Mouse (Mus musculus) forebrain, embryonic 15.5 days (tissue): Measurements from ENCODE around the gene Ints12. TPM values are rescaled to one million over a fixed set of nuclear protein-coding genes. Genes with fewer than 3 reads are reported as not detected.

Source experiments
- ATAC-seq: fragments of 200-750 bp; cut with Nextera tagmentation; replicated peaks from 2 replicates; pipeline ENCODE4 v1.8.0; 2017; ENCODE audit warnings: mild to moderate bottlenecking, moderate TSS enrichment, moderate library complexity
- H3K27ac ChIP-seq: fragments of 300-500 bp; sonication (generic); replicated peaks from 2 replicates; pipeline ENCODE4 v1.5.1; 2015; ENCODE audit warnings: mild to moderate bottlenecking, inconsistent platforms
- H3K27me3 ChIP-seq: fragments of 300-500 bp; sonication (generic); 2 replicates; pipeline ENCODE4 v1.6.1; 2015; ENCODE audit warnings: inconsistent platforms
- H3K36me3 ChIP-seq: fragments of 300-500 bp; sonication (generic); 2 replicates; pipeline ENCODE4 v1.6.1; 2015; ENCODE audit warnings: mild to moderate bottlenecking, inconsistent platforms
- H3K4me1 ChIP-seq: fragments of 300-500 bp; sonication (generic); 2 replicates; pipeline ENCODE4 v1.6.1; 2015; ENCODE audit warnings: inconsistent platforms
- H3K4me2 ChIP-seq: fragments of 300-500 bp; sonication (generic); replicated peaks from 2 replicates; pipeline ENCODE4 v1.6.1; 2015; ENCODE audit warnings: mild to moderate bottlenecking, inconsistent platforms
- H3K4me3 ChIP-seq: fragments of 300-500 bp; sonication (generic); 2 replicates; pipeline ENCODE4 v1.5.1; 2015; ENCODE audit warnings: mild to moderate bottlenecking, inconsistent platforms
- H3K9ac ChIP-seq: fragments of 300-500 bp; sonication (generic); replicated peaks from 2 replicates; pipeline ENCODE4 v1.6.1; 2015; ENCODE audit warnings: mild to moderate bottlenecking, inconsistent platforms
- H3K9me3 ChIP-seq: fragments of 300-500 bp; sonication (generic); 2 replicates; pipeline ENCODE4 v1.6.1; 2016; ENCODE audit warnings: inconsistent platforms
- WGBS: fragments of 180-500 bp; shearing (Covaris S2); methylation state at CpG from one replicate; pipeline ENCODE4 v1.1.7; 2015; ENCODE audit warnings: mixed read lengths; 5-methylcytosine and 5-hydroxymethylcytosine counted together
- polyA plus RNA-seq: library from polyadenylated mRNA; unstranded; fragments of >200 nt; fragmentation: Nextera tagmentation; extraction: Ambion mirVana; gene quantifications from 2 replicates; pipeline ENCODE4 v1.2.1, GENCODE M21; 2015

Ints12 gene
- 19.2 and 19.5 TPM in 2 replicates for polyA plus RNA-seq

DNA sequence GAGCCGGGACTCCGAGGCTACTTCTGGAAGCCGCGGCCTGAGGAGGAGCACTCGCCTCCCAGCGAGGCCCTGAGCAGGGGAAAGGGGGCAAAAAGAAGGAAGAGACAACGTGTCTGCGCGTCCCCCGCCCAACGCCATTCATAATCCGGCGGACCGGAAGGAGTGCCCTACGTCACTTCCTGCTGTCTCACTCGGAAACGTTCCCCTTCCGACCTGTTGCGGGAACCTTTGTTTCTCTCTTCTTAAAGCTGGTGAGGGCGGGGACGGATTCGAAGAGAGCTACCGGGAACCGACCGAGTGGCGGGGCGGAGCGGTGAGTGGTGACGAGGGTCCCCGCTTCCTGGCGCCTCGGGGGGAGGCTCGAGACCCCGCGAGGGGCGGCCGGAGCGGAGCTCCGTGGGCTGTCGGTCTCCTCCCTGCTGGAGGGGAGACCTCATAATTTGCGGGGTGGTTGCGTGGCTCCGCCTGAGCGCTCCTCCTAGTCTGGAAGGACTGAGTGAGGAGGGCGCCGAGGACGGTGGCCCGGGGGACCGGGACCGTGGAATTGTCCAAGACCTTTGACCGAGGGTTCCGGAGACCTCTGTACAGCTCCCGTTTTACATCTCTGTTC is at the start of gene Ints12, which contains the start of gene Gstcd:
TSS of gene Ints12 (plus strand) at position 177 of the 610 bp plus-strand sequence.
TSS of gene Gstcd (minus strand) at position 370 of the 610 bp plus-strand sequence.
- Histone ChIP-seq H3K27me3 (no peaks in the 10 kb centered on the region), H3K27ac (peak within 1 kb of the TSS; percentile 96), H3K4me3 (peak within 1 kb of the TSS; percentile 79), H3K4me1 (peaks cover 25% of the 10 kb centered on the region), H3K36me3 (0 out of 2 replicates have a peak, but pooled peaks cover 2% of the 10 kb centered on the region), H3K4me2 (peak within 1 kb of the TSS; percentile 60), H3K9ac (peak within 1 kb of the TSS; percentile 81), H3K9me3 (no peaks in the 10 kb centered on the region)
- WGBS = under 1% methylated on average over 53 of the region's 53 CpGs
- ATAC-seq = peak; percentile 98

DNA sequence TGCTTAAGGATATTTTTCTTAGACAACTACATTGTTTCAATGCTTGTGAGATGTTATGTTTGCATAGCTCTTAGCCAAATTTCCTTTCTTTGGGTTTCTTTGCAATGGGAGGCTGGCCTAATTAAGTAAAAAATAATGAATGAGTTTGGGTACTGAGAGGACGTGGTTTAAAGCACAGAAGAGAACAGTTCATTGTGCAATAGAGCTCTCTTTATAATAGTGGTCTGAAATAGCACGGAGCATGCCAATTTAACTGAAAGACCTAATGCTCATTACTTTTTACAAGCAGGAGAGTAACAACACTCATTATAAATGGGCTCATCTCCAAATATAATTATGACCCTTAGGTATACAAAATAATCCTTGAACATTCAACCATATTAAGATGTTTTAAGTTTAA is 39.6 kb upstream of the Ints12 start:
- Histone ChIP-seq H3K9me3 (no peaks in the 10 kb centered on the region), H3K27ac (no peak overlapping the region), H3K36me3 (no peaks in the 10 kb centered on the region), H3K27me3 (no peaks in the 10 kb centered on the region), H3K4me2 (no peak overlapping the region), H3K4me3 (no peak overlapping the region), H3K9ac (no peak overlapping the region), H3K4me1 (no peaks in the 10 kb centered on the region)
- ATAC-seq = peak; percentile 63
- WGBS = 8% methylated on average over 2 of the region's 2 CpGs

DNA sequence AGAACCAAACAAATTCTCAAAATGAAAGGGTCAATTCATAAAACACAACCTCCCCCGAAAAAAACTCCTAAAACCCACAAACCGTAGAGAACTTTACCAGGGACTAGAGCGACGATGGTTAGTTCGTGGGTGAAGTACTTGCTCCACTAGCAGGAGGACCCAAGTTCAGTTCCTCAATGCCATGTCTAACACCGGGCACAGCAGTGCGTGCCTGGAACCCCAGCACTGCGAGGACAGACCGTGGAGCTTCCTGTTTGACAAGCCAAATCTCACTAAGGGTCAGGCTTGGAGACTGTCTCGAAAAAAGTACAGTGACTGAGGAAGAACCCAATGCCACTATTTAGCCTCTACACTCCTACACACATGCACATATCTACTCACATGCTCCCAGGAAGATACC is 16.1 kb upstream of the Ints12 start:
- H3K4me3 ChIP-seq = no peak overlapping the region
- peaks cover 5% of the 10 kb centered on the region for H3K36me3 ChIP-seq
- H3K9me3 ChIP-seq = no peaks in the 10 kb centered on the region
- no peak overlapping the region for H3K4me2 ChIP-seq
- no peaks in the 10 kb centered on the region for H3K4me1 ChIP-seq
- no peaks in the 10 kb centered on the region for H3K27me3 ChIP-seq
- no peak for ATAC-seq
- H3K9ac ChIP-seq = no peak overlapping the region
- WGBS = 95% methylated on average over 10 of the region's 10 CpGs
- H3K27ac ChIP-seq = no peak overlapping the region

DNA sequence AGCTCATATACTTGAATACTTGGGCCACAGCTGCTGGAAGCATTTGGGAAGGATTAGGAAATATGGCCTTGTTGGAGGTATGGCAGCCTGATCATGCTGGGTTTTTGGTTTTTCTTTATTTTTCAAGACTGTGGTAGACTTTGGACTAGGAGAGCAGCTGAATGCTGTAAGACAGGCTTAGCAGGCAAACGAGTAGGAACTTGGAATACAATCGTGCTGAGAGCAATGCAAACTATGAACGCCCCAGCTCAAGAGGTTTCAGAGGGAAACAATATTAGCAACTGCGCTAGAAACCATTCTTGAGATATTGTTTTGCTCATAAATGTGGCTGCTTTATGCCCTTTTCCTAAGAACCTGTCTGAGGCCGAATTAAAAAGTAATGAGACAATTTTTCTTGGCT is 8.9 kb upstream of the Ints12 start:
- H3K4me1 ChIP-seq = no peaks in the 10 kb centered on the region
- ATAC-seq = no peak
- no peak overlapping the region for H3K27ac ChIP-seq
- H3K4me3 ChIP-seq = no peak overlapping the region
- H3K9me3 ChIP-seq = no peaks in the 10 kb centered on the region
- no peaks in the 10 kb centered on the region for H3K27me3 ChIP-seq
- no peak overlapping the region for H3K4me2 ChIP-seq
- H3K36me3 ChIP-seq = peaks cover 28% of the 10 kb centered on the region; the same call in 1 of the 2 replicates
- 91% methylated on average over 5 of the region's 5 CpGs for WGBS
- no peak overlapping the region for H3K9ac ChIP-seq

DNA sequence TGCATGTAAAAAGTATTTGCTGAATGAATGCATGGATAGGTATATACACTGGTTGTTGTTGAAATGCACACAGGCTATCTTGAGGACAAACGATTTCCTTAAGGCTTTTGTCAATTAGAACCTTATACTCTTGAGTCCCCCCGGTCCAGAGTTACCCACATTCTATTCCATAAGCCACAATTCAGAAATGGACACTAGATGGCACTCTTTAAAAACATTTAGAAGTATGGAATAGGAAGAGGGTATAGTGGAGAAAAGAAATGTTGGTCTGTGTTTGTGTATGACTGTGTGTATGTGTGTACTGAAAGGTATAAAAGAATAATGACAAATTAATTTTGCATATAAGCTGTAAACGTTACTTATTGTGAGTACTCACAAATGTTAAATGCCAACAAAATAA is 5.8 kb upstream of the Ints12 start:
- H3K4me2 ChIP-seq = no peak overlapping the region
- H3K9me3 ChIP-seq = no peaks in the 10 kb centered on the region
- H3K4me3 ChIP-seq = no peak overlapping the region
- WGBS = 60% methylated on average over 3 of the region's 3 CpGs
- H3K27ac ChIP-seq = no peak overlapping the region
- peaks cover 9% of the 10 kb centered on the region for H3K4me1 ChIP-seq
- peaks cover 28% of the 10 kb centered on the region; the same call in 1 of the 2 replicates for H3K36me3 ChIP-seq
- H3K27me3 ChIP-seq = no peaks in the 10 kb centered on the region
- peak; percentile 89 for ATAC-seq
- H3K9ac ChIP-seq = no peak overlapping the region

DNA sequence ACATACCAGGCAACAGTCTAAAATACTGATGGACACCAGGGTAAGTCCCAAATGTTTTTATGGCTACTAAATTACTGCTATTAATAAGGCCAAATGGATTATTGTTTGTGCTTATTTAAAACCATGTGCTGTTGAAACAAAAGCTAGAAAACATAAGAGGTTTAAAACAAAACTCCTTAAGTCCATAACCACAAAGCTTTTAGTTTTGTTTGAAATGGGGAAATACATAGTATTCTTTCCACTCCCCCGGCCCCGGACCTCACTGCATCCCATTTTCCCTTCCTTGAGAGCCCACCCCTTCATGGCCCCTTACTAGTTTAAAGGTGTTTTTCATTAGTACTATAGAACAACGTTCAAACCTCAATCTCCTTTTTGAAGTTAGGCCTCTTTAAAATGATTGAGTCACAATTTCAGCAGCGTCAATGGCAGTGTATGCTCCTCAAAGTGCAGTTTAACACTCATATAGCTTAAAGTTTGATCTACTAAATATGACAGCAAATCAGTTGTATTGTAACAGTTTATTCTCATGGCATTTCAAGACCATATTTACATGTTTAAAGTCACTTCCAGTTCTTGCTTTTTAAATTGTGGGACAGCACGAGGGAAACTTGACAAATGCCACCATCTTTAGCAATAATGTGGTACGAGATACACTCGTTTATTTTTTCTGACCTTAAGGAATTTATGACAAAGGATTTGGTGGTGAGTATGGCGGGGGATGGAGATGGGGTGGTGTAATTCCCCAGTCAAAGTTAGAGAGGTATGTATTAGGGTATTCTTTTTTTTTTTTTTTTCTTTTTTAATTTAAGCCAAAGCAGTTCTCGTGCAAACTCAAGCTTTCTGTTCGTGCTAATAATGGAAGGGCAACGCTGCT is 1.2 kb upstream of the Ints12 start:
- Histone ChIP-seq H3K36me3 (no peaks in the 10 kb centered on the region), H3K9me3 (no peaks in the 10 kb centered on the region), H3K4me1 (peaks cover 25% of the 10 kb centered on the region), H3K27me3 (no peaks in the 10 kb centered on the region), H3K9ac (peak overlapping the region; percentile 81), H3K27ac (peak overlapping the region; percentile 96; the same call in 1 of the 2 replicates), H3K4me2 (peak overlapping the region; percentile 60), H3K4me3 (peak overlapping the region; percentile 79)
- ATAC-seq = no peak
- 5% methylated on average over 11 of the region's 11 CpGs for WGBS

DNA sequence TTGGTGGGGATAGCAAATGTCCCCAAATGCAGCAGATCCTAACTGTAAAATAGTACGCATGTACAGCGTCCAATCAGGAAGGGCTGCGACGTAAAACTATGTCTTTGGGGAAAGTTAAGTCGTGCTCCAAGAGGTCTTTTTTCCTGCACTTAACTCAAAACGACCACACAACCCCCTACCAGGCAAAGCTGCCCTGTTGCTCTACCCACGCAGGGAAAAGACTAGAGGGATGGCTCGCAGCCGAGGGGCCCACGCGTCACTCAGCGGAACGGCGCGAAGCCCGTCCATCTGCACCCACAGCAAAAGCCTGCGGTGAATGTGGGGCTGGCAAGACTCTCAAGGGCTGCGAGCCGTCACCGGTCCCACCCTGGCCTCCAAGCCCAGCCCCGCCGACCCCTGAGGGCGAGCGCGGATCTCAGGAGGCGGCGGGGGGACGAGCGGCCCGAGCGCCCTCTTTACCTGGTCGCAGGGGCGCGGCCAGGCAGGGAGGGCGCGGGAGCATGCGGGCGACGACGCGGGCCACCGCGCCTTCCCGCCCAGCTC is 448 bp upstream of the Ints12 start:
- Histone ChIP-seq H3K4me3 (peak overlapping the region; percentile 79), H3K4me2 (peak overlapping the region; percentile 60), H3K4me1 (peaks cover 25% of the 10 kb centered on the region), H3K9ac (peak overlapping the region; percentile 81), H3K27ac (peak overlapping the region; percentile 96), H3K27me3 (no peaks in the 10 kb centered on the region), H3K9me3 (no peaks in the 10 kb centered on the region), H3K36me3 (no peaks in the 10 kb centered on the region)
- 1% methylated on average over 42 of the region's 44 CpGs for WGBS
- ATAC-seq = peak; percentile 84

DNA sequence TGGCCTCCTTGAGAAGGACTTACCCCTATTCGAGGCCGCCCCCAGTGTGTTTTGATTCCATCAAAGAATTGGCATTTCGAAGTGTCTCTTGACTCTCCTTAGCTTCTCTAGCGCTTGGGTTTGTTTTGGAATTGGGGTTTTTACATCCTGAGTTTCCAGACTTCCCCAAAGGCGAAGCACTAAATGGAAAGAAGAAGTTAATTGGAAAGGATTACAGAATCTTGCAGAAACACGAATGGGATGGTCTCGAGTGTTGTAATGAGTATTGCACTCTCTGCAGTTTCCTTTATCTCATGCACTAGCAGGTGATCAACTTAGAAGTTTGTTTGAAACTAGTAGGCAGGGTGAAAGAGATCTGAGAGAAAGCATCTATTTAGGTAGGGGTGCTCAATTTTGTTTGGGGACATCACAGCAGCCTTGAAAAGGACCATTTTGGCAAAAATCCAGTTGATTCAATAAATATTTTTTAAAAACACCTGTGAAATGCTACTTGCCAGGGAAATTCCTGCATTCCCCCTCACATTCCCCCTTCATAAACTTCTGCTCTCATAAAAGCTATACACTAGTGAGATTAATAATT is 724 bp downstream of the Ints12 start:
- WGBS = 2% methylated on average over 7 of the region's 7 CpGs
- H3K9me3 ChIP-seq = no peaks in the 10 kb centered on the region

DNA sequence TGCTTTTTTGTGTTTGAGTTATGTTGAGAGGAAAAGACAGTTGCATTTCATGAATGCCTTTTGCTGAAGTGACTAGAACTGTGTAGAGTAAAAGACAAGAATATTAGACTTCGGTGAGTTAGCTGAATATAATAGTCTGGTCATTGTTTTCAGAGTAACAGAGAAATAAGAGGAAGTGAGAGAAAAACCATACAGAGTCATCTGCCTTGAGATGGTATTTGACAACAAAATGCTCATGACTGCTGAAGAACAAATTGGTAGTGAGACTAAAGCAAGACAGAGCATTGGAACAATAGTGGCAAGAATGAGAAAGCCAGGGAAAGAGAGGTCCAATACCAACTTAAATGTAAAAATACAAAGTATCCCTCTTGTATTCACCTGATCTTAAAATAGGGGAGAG is 1.3 kb downstream of the Ints12 start:
- no peak for ATAC-seq
- Histone ChIP-seq H3K4me1 (peaks cover 25% of the 10 kb centered on the region), H3K9ac (peak overlapping the region; percentile 81; the same call in 1 of the 2 replicates), H3K9me3 (no peaks in the 10 kb centered on the region), H3K36me3 (0 out of 2 replicates have a peak, but pooled peaks cover 9% of the 10 kb centered on the region), H3K27me3 (no peaks in the 10 kb centered on the region), H3K27ac (no peak overlapping the region), H3K4me2 (peak overlapping the region; percentile 57), H3K4me3 (peak overlapping the region; percentile 79; the same call in 1 of the 2 replicates)
- WGBS = 76% methylated on average over 1 of the region's 1 CpGs

More for the DNA sequence above, 724 bp downstream of the Ints12 start:
- H3K4me3 ChIP-seq = peak overlapping the region; percentile 79
- H3K27ac ChIP-seq = peak overlapping the region; percentile 96
- ATAC-seq = no peak
- peaks cover 25% of the 10 kb centered on the region for H3K4me1 ChIP-seq
- no peaks in the 10 kb centered on the region for H3K27me3 ChIP-seq
- 0 out of 2 replicates have a peak, but pooled peaks cover 6% of the 10 kb centered on the region for H3K36me3 ChIP-seq
- peak overlapping the region; percentile 81 for H3K9ac ChIP-seq
- H3K4me2 ChIP-seq = peak overlapping the region; percentile 57

DNA sequence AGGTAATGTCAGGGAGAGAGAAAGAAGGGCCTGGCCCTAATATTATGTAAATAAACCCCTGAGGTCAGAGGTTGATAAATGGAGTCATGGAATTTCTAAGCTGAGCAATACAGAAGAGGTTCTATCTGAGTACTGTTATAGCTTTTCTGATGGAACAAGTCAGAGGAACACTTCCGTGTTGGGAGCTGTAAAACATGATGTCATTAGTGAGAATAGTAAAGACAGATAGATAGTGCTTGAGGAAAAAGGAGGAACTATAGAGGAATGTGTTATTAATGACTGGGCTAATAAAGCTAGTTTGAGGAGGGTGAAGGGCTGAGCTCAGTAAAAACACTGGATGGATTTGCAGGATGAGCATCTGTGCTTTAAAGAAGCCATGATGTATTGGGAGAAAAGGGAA is 2.7 kb downstream of the Ints12 start:
- no peak overlapping the region for H3K27ac ChIP-seq
- no peak overlapping the region for H3K4me2 ChIP-seq
- H3K4me3 ChIP-seq = no peak overlapping the region
- ATAC-seq = no peak
- WGBS = 84% methylated on average over 1 of the region's 1 CpGs
- peaks cover 20% of the 10 kb centered on the region for H3K36me3 ChIP-seq
- no peaks in the 10 kb centered on the region for H3K27me3 ChIP-seq
- no peak overlapping the region for H3K9ac ChIP-seq
- peaks cover 23% of the 10 kb centered on the region for H3K4me1 ChIP-seq
- H3K9me3 ChIP-seq = no peaks in the 10 kb centered on the region

DNA sequence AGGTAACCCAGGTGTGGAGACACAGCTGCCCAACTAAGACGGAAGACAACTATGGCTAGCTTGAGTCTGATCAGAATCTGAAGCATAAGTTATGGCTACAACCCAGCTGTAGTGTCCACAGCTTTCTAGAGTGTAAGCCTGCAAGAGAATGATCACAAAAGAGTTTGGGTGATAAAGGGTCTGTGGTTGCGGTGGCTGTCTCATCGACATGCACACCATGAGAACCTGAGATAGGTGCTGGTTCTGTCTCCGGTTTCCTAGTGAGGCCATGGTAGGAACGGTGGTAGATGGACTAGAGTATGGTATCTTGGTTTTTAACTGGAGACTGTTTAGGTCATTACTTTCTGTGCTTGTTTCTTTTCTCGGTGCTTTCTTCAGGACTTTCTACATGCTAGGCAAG is 6.3 kb downstream of the Ints12 start:
- no peaks in the 10 kb centered on the region for H3K27me3 ChIP-seq
- ATAC-seq = no peak
- no peak overlapping the region for H3K4me2 ChIP-seq
- no peak overlapping the region for H3K4me3 ChIP-seq
- no peaks in the 10 kb centered on the region for H3K9me3 ChIP-seq
- peaks cover 45% of the 10 kb centered on the region for H3K36me3 ChIP-seq
- no peak overlapping the region for H3K9ac ChIP-seq
- no peak overlapping the region for H3K27ac ChIP-seq
- peaks cover 8% of the 10 kb centered on the region for H3K4me1 ChIP-seq
- WGBS = 96% methylated on average over 6 of the region's 6 CpGs
